8 mouse cellular contexts compared by ENCODE assay signal in the genomic region with DNA sequence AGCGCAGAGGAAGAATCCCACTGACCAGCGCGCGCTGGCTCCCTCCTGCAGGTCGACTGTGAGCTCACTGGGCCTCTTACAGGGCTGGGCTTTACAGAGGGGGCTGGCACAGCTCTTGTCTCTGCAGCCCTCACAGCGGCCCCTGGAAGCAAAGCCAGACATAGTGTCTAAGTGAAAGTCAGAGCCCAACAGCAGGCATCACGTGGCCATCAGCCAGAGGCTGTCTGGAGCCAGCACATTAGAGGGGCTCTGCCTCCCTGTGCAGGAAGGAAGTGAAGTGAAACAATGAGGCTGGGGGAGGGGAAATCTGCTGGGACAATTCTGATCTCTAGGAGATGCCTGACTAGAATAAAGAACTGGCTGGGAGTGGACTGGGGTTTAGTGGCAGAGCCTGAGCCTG. TPM values are rescaled to one million over a fixed set of nuclear protein-coding genes. Genes with fewer than 3 reads are reported as not detected.
A peak's percentile ranks its signal among the peaks of the same experiment; 100 is the strongest.
DNase-seq lines count a peak whose midpoint lies in the region; ATAC-seq and TF ChIP-seq lines count a peak whose summit lies in the region.

No protein-coding gene starts in this region.

- peak overlapping the region; percentile 42; the same call in 1 of the 2 replicates for H3K27ac ChIP-seq in heart, adult 2 months
- peak overlapping the region; percentile 69 for H3K27ac ChIP-seq in liver, embryonic 13.5 days
- H3K27ac ChIP-seq in neural tube, embryonic 11.5 days (ENCODE audit: low read depth, low read length), result peak overlapping the region; percentile 88

- H3K36me3 ChIP-seq in heart, adult 2 months (ENCODE audit: control insufficient read depth, insufficient read depth, low read length), result no peaks in the 10 kb centered on the region
- no peaks in the 10 kb centered on the region for H3K36me3 ChIP-seq in liver, embryonic 13.5 days
- H3K36me3 ChIP-seq in neural tube, embryonic 11.5 days (ENCODE audit: control insufficient read depth, insufficient read depth, low read length), result no peaks in the 10 kb centered on the region

- H3K9ac ChIP-seq in heart, adult 2 months (ENCODE audit: low read depth, low read length), result peak overlapping the region; percentile 46; the same call in 1 of the 2 replicates
- H3K9ac ChIP-seq in liver, embryonic 13.5 days, result peak overlapping the region; percentile 56
- H3K9ac ChIP-seq in neural tube, embryonic 11.5 days (ENCODE audit: low read length), result peak overlapping the region; percentile 40

- no peak for TF ChIP-seq EP300 in heart, adult 2 months (IDR thresholded peaks at IDR 0.05; ENCODE audit: insufficient read depth, low read depth, low read length)

- H3K27me3 ChIP-seq in heart, adult 2 months (ENCODE audit: control insufficient read depth, insufficient read depth, low read length), result no peaks in the 10 kb centered on the region
- no peaks in the 10 kb centered on the region for H3K27me3 ChIP-seq in liver, embryonic 13.5 days
- no peaks in the 10 kb centered on the region for H3K27me3 ChIP-seq in neural tube, embryonic 11.5 days (ENCODE audit: control insufficient read depth, insufficient read depth, low read length)

- no peaks in the 10 kb centered on the region for H3K79me2 ChIP-seq in heart, adult 2 months (replicated peaks; ENCODE audit: control insufficient read depth, insufficient read depth, low read length)

- TF ChIP-seq CTCF in heart, adult 2 months (IDR thresholded peaks at IDR 0.05), result no peak

- whole genome bisulfite sequencing in heart, adult 2 months, result 15% methylated on average over 7 of the region's 7 CpGs
- WGBS in liver, embryonic 13.5 days (ENCODE audit: insufficient replicate concordance), result 5% methylated on average over 7 of the region's 7 CpGs
- WGBS in neural tube, embryonic 11.5 days, result 8% methylated on average over 7 of the region's 7 CpGs

- H3K9me3 ChIP-seq in liver, embryonic 13.5 days (replicated peaks), result no peaks in the 10 kb centered on the region
- no peaks in the 10 kb centered on the region for H3K9me3 ChIP-seq in neural tube, embryonic 11.5 days (ENCODE audit: control insufficient read depth, low read length)

- peak overlapping the region; percentile 41 for H3K4me2 ChIP-seq in liver, embryonic 13.5 days
- H3K4me2 ChIP-seq in neural tube, embryonic 11.5 days (ENCODE audit: low read depth), result no peak overlapping the region

- 0 out of 2 replicates have a peak, but pooled peaks have one; percentile 24 for TF ChIP-seq POLR2A in heart, adult 2 months (IDR thresholded peaks at IDR 0.05; ENCODE audit: insufficient read depth, low read depth, low read length)

- peaks cover 12% of the 10 kb centered on the region for H3K4me1 ChIP-seq in heart, adult 2 months (ENCODE audit: control insufficient read depth, insufficient read depth, low read length)
- H3K4me1 ChIP-seq in liver, embryonic 13.5 days (replicated peaks), result peaks cover 73% of the 10 kb centered on the region
- peaks cover 11% of the 10 kb centered on the region for H3K4me1 ChIP-seq in neural tube, embryonic 11.5 days (ENCODE audit: control insufficient read depth, insufficient read depth, low read length)

- intact Hi-C loops in gastrocnemius, postnatal 14 days (cut with DNase I; ENCODE audit: low total_unique reads), result no loop called here
- intact Hi-C loops in gastrocnemius, postnatal 36 days (cut with DNase I), result no loop called here
- intact Hi-C loops in heart, adult 2 months (cut with DNase I), result no loop called here

- peak; percentile 54 for DNase-seq in gastrocnemius, postnatal 14 days
- DNase-seq in gastrocnemius, postnatal 36 days, result no peak
- peak; percentile 45 for DNase-seq in brain, adult 2 months (ENCODE audit: low read depth, low spot score)
- peak; percentile 56 to 67 for DNase-seq in heart, adult 2 months
- DNase-seq in kidney, adult 11 months, result peak; percentile 55
- DNase-seq in liver, embryonic 13.5 days, result peak; percentile 20
- peak; percentile 84 for DNase-seq in neural tube, embryonic 11.5 days (ENCODE audit: low spot score)
- peak; percentile 63 to 77 for DNase-seq in thymus, postnatal 36 days

- ATAC-seq in liver, embryonic 13.5 days (ENCODE audit: low read depth), result peak; percentile 32
- peak; percentile 87 for ATAC-seq in neural tube, embryonic 11.5 days (ENCODE audit: insufficient read depth, low FRiP score, low TSS enrichment)

- no peak overlapping the region for H3K4me3 ChIP-seq in heart, adult 2 months
- 0 out of 2 replicates have a peak overlapping the region, but pooled peaks have one; percentile 7 for H3K4me3 ChIP-seq in liver, embryonic 13.5 days (replicated peaks)
- no peak overlapping the region for H3K4me3 ChIP-seq in neural tube, embryonic 11.5 days (ENCODE audit: low read depth, low read length)

RNA-seq across cellular contexts. Expression of gene Tmem40, which starts 2.0 kb away (rescaled TPM):
- total RNA-seq in gastrocnemius, postnatal 14 days (2021), result under 1 TPM; 0.33 to 0.80 TPM
- under 1 TPM in 1 of 2 experiments, not detected in 1; 0.72 TPM for total RNA-seq in gastrocnemius, postnatal 36 days (2021)
- total RNA-seq in heart, adult 2 months (2021), result 1 to 10 TPM in 1 of 2 experiments, not detected in 1; 2.4 TPM
- polyA plus RNA-seq in heart, adult 2 months (2012; rRNA removed), result 0.47 and 0.92 TPM in 2 replicates
- 28.3 and 29.9 TPM in 2 replicates for polyA plus RNA-seq in liver, embryonic 13.5 days (2015; fragmentation: Nextera tagmentation; extraction: Ambion mirVana)
- polyA plus RNA-seq in neural tube, embryonic 11.5 days (2014; fragmentation: Nextera tagmentation; extraction: Ambion mirVana), result 2.0 and 2.3 TPM in 2 replicates

RNA-seq across cellular contexts. Expression of gene Cand2, which starts 10.2 kb away (rescaled TPM):
- total RNA-seq in gastrocnemius, postnatal 14 days (2021), result 10 to 100 TPM; 68.1 to 86.4 TPM
- total RNA-seq in gastrocnemius, postnatal 36 days (2021), result 10 to 100 TPM; 66.8 to 71.3 TPM
- total RNA-seq in heart, adult 2 months (2021), result 10 to 100 TPM; 69.3 to 77.2 TPM
- 59.0 and 68.4 TPM in 2 replicates for polyA plus RNA-seq in heart, adult 2 months (2012; rRNA removed)
- 3.3 and 4.3 TPM in 2 replicates for polyA plus RNA-seq in liver, embryonic 13.5 days (2015; fragmentation: Nextera tagmentation; extraction: Ambion mirVana)
- polyA plus RNA-seq in neural tube, embryonic 11.5 days (2014; fragmentation: Nextera tagmentation; extraction: Ambion mirVana), result 37.7 and 37.9 TPM in 2 replicates

RNA-seq across cellular contexts. Expression of gene Rpl32, which starts 44.4 kb away (rescaled TPM):
- 100 to 1,000 TPM; 847 to 987 TPM for total RNA-seq in gastrocnemius, postnatal 14 days (2021)
- total RNA-seq in gastrocnemius, postnatal 36 days (2021), result 100 to 1,000 TPM; 492 to 563 TPM
- 100 to 1,000 TPM; 579 to 679 TPM for total RNA-seq in heart, adult 2 months (2021)
- polyA plus RNA-seq in heart, adult 2 months (2012; rRNA removed), result 328 and 413 TPM in 2 replicates
- polyA plus RNA-seq in liver, embryonic 13.5 days (2015; fragmentation: Nextera tagmentation; extraction: Ambion mirVana), result 1,700 and 1,736 TPM in 2 replicates
- polyA plus RNA-seq in neural tube, embryonic 11.5 days (2014; fragmentation: Nextera tagmentation; extraction: Ambion mirVana), result 1,610 and 1,750 TPM in 2 replicates

Comparison
In these comparisons a context has a peak if more than half of its experiments do, and no peak if none do; other contexts are left out.
1. DNase-seq: peak in gastrocnemius, postnatal 14 days (single experiment), brain, adult 2 months (single experiment), heart, adult 2 months (2 of 2), kidney, adult 11 months (single experiment), liver, embryonic 13.5 days (single experiment), neural tube, embryonic 11.5 days (single experiment) and thymus, postnatal 36 days (2 of 2); none in gastrocnemius, postnatal 36 days (0 of 2).
2. Peak in every context shown above with its lines, with median percentiles within 50 percentile points of each other: H3K27ac ChIP-seq and H3K9ac ChIP-seq.